Mouse (Mus musculus) MEL (cell line): ENCODE results near the gene Abcb1b. TPM values are rescaled to one million over a fixed set of nuclear protein-coding genes. Genes with fewer than 3 reads are reported as not detected.

Experiments
- DNase-seq: peaks from one replicate; pipeline ENCODE4 v3.0.0; 2011; ENCODE audit warnings: low read depth, low spot score
- H3K27ac ChIP-seq: 2 replicates; pipeline ENCODE4 v1.5.1; 2012; ENCODE audit warnings: low read depth, mild to moderate bottlenecking, control low read depth, low read length, moderate library complexity; ENCODE audit not compliant: control insufficient read depth
- H3K27me3 ChIP-seq, 2 experiments: fragments of 150-350 bp in 1 of 2; sonication (generic) in 1 of 2; 2 replicates each; pipeline ENCODE4 v1.6.1; 2012; ENCODE audit warnings: low read length in 2 of 2, mild to moderate bottlenecking in 2 of 2, improper control_type of control experiment in 1 of 2, moderate library complexity in 1 of 2; ENCODE audit not compliant: insufficient read depth in 2 of 2, control insufficient read depth in 1 of 2
- H3K36me3 ChIP-seq, 2 experiments: 2 replicates each; pipeline ENCODE4 v1.6.1; 2012 to 2014; ENCODE audit warnings: low read length in 2 of 2, improper control_type of control experiment in 1 of 2, inconsistent platforms in 1 of 2, mild to moderate bottlenecking in 1 of 2; ENCODE audit not compliant: insufficient read depth in 2 of 2, control insufficient read depth in 1 of 2
- H3K4me1 ChIP-seq, 2 experiments: fragments of 150-350 bp in 1 of 2; sonication (generic) in 1 of 2; 2 replicates each; pipeline ENCODE4 v1.6.1; 2012; ENCODE audit warnings: low read length in 2 of 2, improper control_type of control experiment in 1 of 2, mild to moderate bottlenecking in 1 of 2; ENCODE audit not compliant: insufficient read depth in 2 of 2, control insufficient read depth in 1 of 2
- H3K4me3 ChIP-seq, 2 experiments: fragments of 150-350 bp in 1 of 2; sonication (generic) in 1 of 2; 2 replicates each; pipeline ENCODE4 v1.5.1; 2012; ENCODE audit warnings: low read depth in 2 of 2, low read length in 2 of 2, mild to moderate bottlenecking in 2 of 2, moderate library complexity in 2 of 2, control low read depth in 1 of 2, improper control_type of control experiment in 1 of 2; ENCODE audit not compliant: control insufficient read depth in 1 of 2, insufficient read depth in 1 of 2
- H3K79me2 ChIP-seq: 2 replicates; pipeline ENCODE4 v1.6.1; 2012; ENCODE audit warnings: mild to moderate bottlenecking, low read length, moderate library complexity; ENCODE audit not compliant: control insufficient read depth, poor library complexity, insufficient read depth
- H3K9ac ChIP-seq: 2 replicates; pipeline ENCODE4 v1.6.1; 2012; ENCODE audit warnings: low read depth, mild to moderate bottlenecking, control low read depth, low read length, moderate library complexity; ENCODE audit not compliant: control insufficient read depth, poor library complexity, severe bottlenecking
- H3K9me3 ChIP-seq: fragments of 150-350 bp; sonication (generic); replicated peaks from 2 replicates; pipeline ENCODE4 v1.6.1; 2012; ENCODE audit warnings: mild to moderate bottlenecking, low read length, improper control_type of control experiment, moderate library complexity; ENCODE audit not compliant: insufficient read depth
- CHD1 ChIP-seq: IDR thresholded peaks from 2 replicates; pipeline ENCODE4 v1.6.1; 2012; ENCODE audit warnings: low read depth, mild to moderate bottlenecking, inconsistent platforms, low read length, improper control_type of control experiment
- CHD2 ChIP-seq: IDR thresholded peaks from 2 replicates; pipeline ENCODE4 v1.6.1; 2011; ENCODE audit warnings: low read length, improper control_type of control experiment
- CTCF ChIP-seq, 3 experiments: IDR thresholded peaks in 2 of 3; conservative IDR thresholded peaks in 1 of 3; 2 replicates each; pipeline ENCODE4 v1.5.1; 2011 to 2012; ENCODE audit warnings: low read length in 3 of 3, low read depth in 2 of 3, mild to moderate bottlenecking in 2 of 3, improper control_type of control experiment in 1 of 3, inconsistent platforms in 1 of 3, mixed read lengths in 1 of 3, moderate library complexity in 1 of 3; ENCODE audit not compliant: control insufficient read depth in 1 of 3, insufficient read depth in 1 of 3, poor library complexity in 1 of 3, severe bottlenecking in 1 of 3
- ELF1 ChIP-seq: IDR thresholded peaks from 2 replicates; pipeline ENCODE4 v1.6.1; 2014; ENCODE audit warnings: low read depth, mild to moderate bottlenecking, inconsistent platforms, low read length, improper control_type of control experiment, moderate library complexity
- GABPA ChIP-seq: IDR thresholded peaks from 2 replicates; pipeline ENCODE4 v1.6.1; 2012; ENCODE audit warnings: low read depth, mild to moderate bottlenecking, inconsistent platforms, low read length, improper control_type of control experiment, moderate library complexity
- GATA1 ChIP-seq: IDR thresholded peaks from 2 replicates; pipeline ENCODE4 v1.6.1; 2011; ENCODE audit warnings: low read depth, low read length, improper control_type of control experiment
- KAT2A ChIP-seq: conservative IDR thresholded peaks from 2 replicates; pipeline ENCODE4 v1.6.1; 2012; ENCODE audit warnings: low read depth, low read length, improper control_type of control experiment, inconsistent platforms
- MAFK ChIP-seq: IDR thresholded peaks from 2 replicates; pipeline ENCODE4 v1.6.1; 2011; ENCODE audit warnings: low read depth, mild to moderate bottlenecking, low read length, improper control_type of control experiment, borderline replicate concordance
- MAX ChIP-seq: IDR thresholded peaks from 2 replicates; pipeline ENCODE4 v1.6.1; 2011; ENCODE audit warnings: low read length, improper control_type of control experiment
- MXI1 ChIP-seq: IDR thresholded peaks from 2 replicates; pipeline ENCODE4 v1.6.1; 2011; ENCODE audit warnings: mild to moderate bottlenecking, low read depth, low read length, improper control_type of control experiment
- MYB ChIP-seq: IDR thresholded peaks from 2 replicates; pipeline ENCODE4 v1.6.1; 2011; ENCODE audit warnings: mild to moderate bottlenecking, low read depth, low read length, improper control_type of control experiment
- NELFE ChIP-seq: IDR thresholded peaks from 2 replicates; pipeline ENCODE4 v1.6.1; 2011; ENCODE audit warnings: low read depth, low read length, improper control_type of control experiment
- RCOR1 ChIP-seq: IDR thresholded peaks from 2 replicates; pipeline ENCODE4 v1.6.1; 2012; ENCODE audit warnings: low read depth, mild to moderate bottlenecking, inconsistent platforms, low read length, improper control_type of control experiment
- SIN3A ChIP-seq: IDR thresholded peaks from 2 replicates; pipeline ENCODE4 v1.6.1; 2012; ENCODE audit warnings: low read length, improper control_type of control experiment, inconsistent platforms
- TAL1 ChIP-seq: IDR thresholded peaks from 2 replicates; pipeline ENCODE4 v1.6.1; 2012; ENCODE audit warnings: mild to moderate bottlenecking, inconsistent platforms, low read length, moderate library complexity, mixed read lengths
- UBTF ChIP-seq: IDR thresholded peaks from 2 replicates; pipeline ENCODE4 v1.6.1; 2012; ENCODE audit warnings: low read depth, mild to moderate bottlenecking, inconsistent platforms, low read length, improper control_type of control experiment, moderate library complexity, borderline replicate concordance; ENCODE audit not compliant: insufficient read depth
- USF1 ChIP-seq: IDR thresholded peaks from 2 replicates; pipeline ENCODE4 v1.6.1; 2014; ENCODE audit warnings: low read depth, mild to moderate bottlenecking, inconsistent platforms, low read length, improper control_type of control experiment, moderate library complexity
- ZKSCAN1 ChIP-seq: IDR thresholded peaks from 2 replicates; pipeline ENCODE4 v1.6.1; 2012; ENCODE audit warnings: low read depth, mild to moderate bottlenecking, inconsistent platforms, low read length, improper control_type of control experiment, moderate library complexity
- polyA plus RNA-seq, 2 experiments: library from polyadenylated mRNA; stranded (reverse) in 1 of 2; unstranded in 1 of 2; fragments of >175 nt in 1 of 2; fragments of >200 nt in 1 of 2; gene quantifications; 2 replicates each; pipeline versions ENCODE4 v1.2.1 to v1.2.4; 2012; ENCODE audit warnings: low replicate concordance in 2 of 2, low read depth in 1 of 2; ENCODE audit not compliant: insufficient read length in 2 of 2, insufficient read depth in 1 of 2, missing spikeins in 1 of 2
- total RNA-seq: library from RNA; depleted of rRNA; stranded (reverse); fragments of 300-350 nt; gene quantifications from 2 replicates; pipeline ENCODE4 v1.2.3, GENCODE M21; 2012

The Abcb1b gene
- total and polyA plus RNA-seq, 3 experiments = not detected

GRCm38 (mm10) chr5:8778311-8778710 is 19.6 kb upstream of the Abcb1b start:
- Histone ChIP-seq H3K9ac (no peak overlapping the region), H3K9me3 (no peaks in the 10 kb centered on the region), H3K79me2 (no peaks in the 10 kb centered on the region), H3K4me1 (no peaks in the 10 kb centered on the region), H3K27ac (no peak overlapping the region), H3K4me3 (no peak overlapping the region), H3K27me3 (no peaks in the 10 kb centered on the region; a peak in 1 of 4 replicates), H3K36me3 (no peaks in the 10 kb centered on the region)
- no peak for TF ChIP-seq MAFK
- TF ChIP-seq KAT2A = no peak
- no peak for TF ChIP-seq TAL1
- TF ChIP-seq ZKSCAN1 = no peak
- no peak for TF ChIP-seq CHD2
- TF ChIP-seq MAX = no peak
- TF ChIP-seq USF1 = no peak
- no peak for DNase-seq

- no peaks in the 10 kb centered on the region for H3K79me2 ChIP-seq
- no peak for DNase-seq
- no peaks in the 10 kb centered on the region for H3K36me3 ChIP-seq
- no peaks in the 10 kb centered on the region; a peak in 1 of 4 replicates for H3K27me3 ChIP-seq
- no peak for TF ChIP-seq CHD2
- no peak for TF ChIP-seq MAFK
- no peak for TF ChIP-seq NELFE
- TF ChIP-seq GATA1 = no peak
- no peak for TF ChIP-seq CHD1
- no peak for TF ChIP-seq GABPA
- TF ChIP-seq CTCF (IDR thresholded peaks at IDR 0.05 in 2 of 3, conservative IDR thresholded peaks at IDR 0.05 in 1 of 3; ENCODE audit: control insufficient read depth in 1 of 3, insufficient read depth in 1 of 3, low read depth in 2 of 3, low read length in 3 of 3, poor library complexity in 1 of 3, severe bottlenecking in 1 of 3) = no peak
- TF ChIP-seq ELF1 = no peak
- no peak for TF ChIP-seq TAL1
- TF ChIP-seq MYB = no peak
- TF ChIP-seq UBTF = no peak
- TF ChIP-seq MXI1 = no peak
- no peak overlapping the region for H3K9ac ChIP-seq
- no peak overlapping the region for H3K4me3 ChIP-seq
- H3K4me1 ChIP-seq = no peaks in the 10 kb centered on the region
- H3K9me3 ChIP-seq = no peaks in the 10 kb centered on the region
- H3K27ac ChIP-seq = no peak overlapping the region
Observed at GRCm38 (mm10) chr5:8778751-8779150, 19.2 kb upstream of the Abcb1b start.

- Histone ChIP-seq H3K9me3 (no peaks in the 10 kb centered on the region), H3K4me1 (no peaks in the 10 kb centered on the region), H3K9ac (no peak overlapping the region), H3K27ac (no peak overlapping the region), H3K27me3 (no peaks in the 10 kb centered on the region; a peak in 2 of 4 replicates), H3K79me2 (no peaks in the 10 kb centered on the region), H3K36me3 (no peaks in the 10 kb centered on the region), H3K4me3 (no peak overlapping the region)
- no peak for DNase-seq
- no peak for TF ChIP-seq SIN3A
- no peak for TF ChIP-seq RCOR1
Observed at GRCm38 (mm10) chr5:8792281-8792680, 5.7 kb upstream of the Abcb1b start.
